Comparison of ENCODE assay signal across 8 mouse cellular contexts in genomic region chr19:24173020-24173419, GRCm38 (mm10). TPM values are rescaled to one million over a fixed set of nuclear protein-coding genes. Genes with fewer than 3 reads are reported as not detected.
DNase-seq lines count a peak whose midpoint lies in the region; ATAC-seq and TF ChIP-seq lines count a peak whose summit lies in the region.

No protein-coding gene starts in this region.

- ATAC-seq in hindbrain, embryonic 12.5 days (ENCODE audit: low FRiP score), result no peak
- no peak for ATAC-seq in midbrain, embryonic 11.5 days (ENCODE audit: low FRiP score)

- peak overlapping the region; percentile 69 for H3K4me2 ChIP-seq in hindbrain, embryonic 12.5 days (replicated peaks)
- peak overlapping the region; percentile 80 for H3K4me2 ChIP-seq in midbrain, embryonic 11.5 days

- TF ChIP-seq CTCF in heart, adult 2 months (IDR thresholded peaks at IDR 0.05), result no peak
- no peak for TF ChIP-seq CTCF in MEL (IDR thresholded peaks at IDR 0.05 in 2 of 3, conservative IDR thresholded peaks at IDR 0.05 in 1 of 3; ENCODE audit: control insufficient read depth in 1 of 3, insufficient read depth in 1 of 3, low read depth in 2 of 3, low read length in 3 of 3, poor library complexity in 1 of 3, severe bottlenecking in 1 of 3)

- no peak for TF ChIP-seq RAD21 in MEL (IDR thresholded peaks at IDR 0.05; ENCODE audit: low read depth, low read length)

- H3K4me1 ChIP-seq in heart, adult 2 months (ENCODE audit: control insufficient read depth, insufficient read depth, low read length), result peaks cover 12% of the 10 kb centered on the region
- peaks cover 0 to 4% of the 10 kb centered on the region in 2 experiments; a peak in 2 of 4 replicates for H3K4me1 ChIP-seq in MEL (ENCODE audit: control insufficient read depth in 1 of 2, insufficient read depth in 2 of 2, low read length in 2 of 2)
- H3K4me1 ChIP-seq in hindbrain, embryonic 12.5 days, result peaks cover 23% of the 10 kb centered on the region
- peaks cover 10% of the 10 kb centered on the region; the same call in 1 of the 2 replicates for H3K4me1 ChIP-seq in midbrain, embryonic 11.5 days (ENCODE audit: control insufficient read depth, insufficient read depth, low read length)

- no peak overlapping the region; the same call in 1 of the 2 replicates for H3K9ac ChIP-seq in heart, adult 2 months (ENCODE audit: low read depth, low read length)
- no peak overlapping the region for H3K9ac ChIP-seq in MEL (ENCODE audit: control insufficient read depth, low read depth, low read length, poor library complexity, severe bottlenecking)
- peak overlapping the region; percentile 83; the same call in 1 of the 2 replicates for H3K9ac ChIP-seq in hindbrain, embryonic 12.5 days
- H3K9ac ChIP-seq in midbrain, embryonic 11.5 days (ENCODE audit: low read length), result peak overlapping the region; percentile 93

- no peak for DNase-seq in heart, adult 2 months
- DNase-seq in heart, postnatal 14 days, result no peak
- no peak for DNase-seq in MEL (ENCODE audit: low read depth, low spot score)
- DNase-seq in midbrain, embryonic 11.5 days (ENCODE audit: low spot score, missing footprints), result peak; percentile 89
- DNase-seq in right cerebral cortex, postnatal 14 days, result no peak
- DNase-seq in gastrocnemius, postnatal 36 days, result no peak
- no peak for DNase-seq in cerebellum, adult 9-10 months

- intact Hi-C loops in heart, adult 2 months (cut with DNase I), result loop anchor here (10.0 kb wide), 1 partner anchor 488 kb away; the partner anchor contains the start of gene Ptar1
- intact Hi-C loops in heart, postnatal 14 days (cut with DNase I), result no loop called here
- intact Hi-C loops in gastrocnemius, postnatal 36 days (cut with DNase I), result no loop called here

- no peaks in the 10 kb centered on the region; the same call in 1 of the 2 replicates for H3K36me3 ChIP-seq in heart, adult 2 months (ENCODE audit: control insufficient read depth, insufficient read depth, low read length)
- no peaks in the 10 kb centered on the region for H3K36me3 ChIP-seq in MEL (ENCODE audit: control insufficient read depth in 1 of 2, insufficient read depth in 2 of 2, low read length in 2 of 2)
- no peaks in the 10 kb centered on the region for H3K36me3 ChIP-seq in hindbrain, embryonic 12.5 days
- H3K36me3 ChIP-seq in midbrain, embryonic 11.5 days (ENCODE audit: control insufficient read depth, insufficient read depth, low read length), result no peaks in the 10 kb centered on the region

- 41% methylated on average over 6 of the region's 6 CpGs for WGBS in heart, adult 2 months
- WGBS in hindbrain, embryonic 12.5 days, result 25% methylated on average over 6 of the region's 6 CpGs
- WGBS in midbrain, embryonic 11.5 days, result 22% methylated on average over 6 of the region's 6 CpGs

- no peak for TF ChIP-seq EP300 in heart, adult 2 months (IDR thresholded peaks at IDR 0.05; ENCODE audit: insufficient read depth, low read depth, low read length)
- no peak for TF ChIP-seq EP300 in MEL (IDR thresholded peaks at IDR 0.05; ENCODE audit: low read depth in 1 of 2, low read length in 2 of 2)

- H3K79me2 ChIP-seq in heart, adult 2 months (replicated peaks; ENCODE audit: control insufficient read depth, insufficient read depth, low read length), result peaks cover 3% of the 10 kb centered on the region
- peaks cover 1% of the 10 kb centered on the region; the same call in 1 of the 2 replicates for H3K79me2 ChIP-seq in MEL (ENCODE audit: control insufficient read depth, insufficient read depth, low read length, poor library complexity)

- H3K27ac ChIP-seq in heart, adult 2 months, result peak overlapping the region; percentile 88
- no peak overlapping the region for H3K27ac ChIP-seq in MEL (ENCODE audit: control insufficient read depth, low read depth, low read length)
- H3K27ac ChIP-seq in hindbrain, embryonic 12.5 days, result no peak overlapping the region
- no peak overlapping the region for H3K27ac ChIP-seq in midbrain, embryonic 11.5 days (ENCODE audit: low read depth, low read length)

- no peaks in the 10 kb centered on the region for H3K27me3 ChIP-seq in heart, adult 2 months (ENCODE audit: control insufficient read depth, insufficient read depth, low read length)
- no peaks in the 10 kb centered on the region; a peak in 1 of 4 replicates for H3K27me3 ChIP-seq in MEL (ENCODE audit: control insufficient read depth in 1 of 2, insufficient read depth in 2 of 2, low read length in 2 of 2)
- 0 out of 2 replicates have a peak, but pooled peaks cover 5% of the 10 kb centered on the region for H3K27me3 ChIP-seq in hindbrain, embryonic 12.5 days
- no peaks in the 10 kb centered on the region for H3K27me3 ChIP-seq in midbrain, embryonic 11.5 days (ENCODE audit: control insufficient read depth, insufficient read depth, low read length)

- H3K9me3 ChIP-seq in MEL (replicated peaks; ENCODE audit: insufficient read depth, low read length), result no peaks in the 10 kb centered on the region
- no peaks in the 10 kb centered on the region for H3K9me3 ChIP-seq in hindbrain, embryonic 12.5 days (replicated peaks)
- no peaks in the 10 kb centered on the region for H3K9me3 ChIP-seq in midbrain, embryonic 11.5 days (ENCODE audit: control insufficient read depth, low read length)

- H3K4me3 ChIP-seq in heart, adult 2 months, result peak overlapping the region; percentile 98; the same call in 1 of the 2 replicates
- peak overlapping the region; percentile 78 to 81; a peak in 3 of 4 replicates for H3K4me3 ChIP-seq in MEL (ENCODE audit: control insufficient read depth in 1 of 2, insufficient read depth in 1 of 2, low read depth in 2 of 2, low read length in 2 of 2)
- H3K4me3 ChIP-seq in hindbrain, embryonic 12.5 days, result peak overlapping the region; percentile 80
- peak overlapping the region; percentile 79 for H3K4me3 ChIP-seq in midbrain, embryonic 11.5 days (ENCODE audit: low read depth, low read length)

- TF ChIP-seq POLR2A in heart, adult 2 months (IDR thresholded peaks at IDR 0.05; ENCODE audit: insufficient read depth, low read depth, low read length), result no peak
- TF ChIP-seq POLR2A in MEL (IDR thresholded peaks at IDR 0.05; ENCODE audit: control insufficient read depth in 1 of 2, insufficient read depth in 1 of 2, low read depth in 1 of 2, low read length in 2 of 2, poor library complexity in 1 of 2), result no peak

TF ChIP-seq in MEL, 35 proteins besides CTCF, POLR2A, EP300 and RAD21:
- TF ChIP-seq JUND (IDR thresholded peaks at IDR 0.05; ENCODE audit: low read depth, low read length), result no peak
- no peak for TF ChIP-seq KAT2A (conservative IDR thresholded peaks at IDR 0.05; ENCODE audit: low read depth, low read length)
- TF ChIP-seq ZNF384 (IDR thresholded peaks at IDR 0.05; ENCODE audit: low read depth, low read length), result no peak
- TF ChIP-seq MAZ (IDR thresholded peaks at IDR 0.05; ENCODE audit: low read depth, low read length), result no peak
- no peak for TF ChIP-seq E2F4 (IDR thresholded peaks at IDR 0.05; ENCODE audit: borderline replicate concordance, low read depth, low read length)
- TF ChIP-seq CHD1 (IDR thresholded peaks at IDR 0.05; ENCODE audit: low read depth, low read length), result no peak
- TF ChIP-seq GATA1 (IDR thresholded peaks at IDR 0.05; ENCODE audit: low read depth, low read length), result no peak
- TF ChIP-seq NELFE (IDR thresholded peaks at IDR 0.05; ENCODE audit: low read depth, low read length), result no peak
- TF ChIP-seq GABPA (IDR thresholded peaks at IDR 0.05; ENCODE audit: low read depth, low read length), result no peak
- TF ChIP-seq MAFK (IDR thresholded peaks at IDR 0.05; ENCODE audit: borderline replicate concordance, low read depth, low read length), result no peak
- no peak for TF ChIP-seq ZC3H11A (IDR thresholded peaks at IDR 0.05; ENCODE audit: low read depth, low read length)
- TF ChIP-seq MYC (IDR thresholded peaks at IDR 0.05; ENCODE audit: low read depth, low read length), result no peak
- TF ChIP-seq TBP (IDR thresholded peaks at IDR 0.05; ENCODE audit: low read depth, low read length), result no peak
- no peak for TF ChIP-seq MAX (IDR thresholded peaks at IDR 0.05; ENCODE audit: low read length)
- TF ChIP-seq SIN3A (IDR thresholded peaks at IDR 0.05; ENCODE audit: low read length), result no peak
- no peak for TF ChIP-seq POLR2AphosphoS2 (IDR thresholded peaks at IDR 0.05; ENCODE audit: low read length)
- TF ChIP-seq BHLHE40 (IDR thresholded peaks at IDR 0.05; ENCODE audit: borderline replicate concordance, low read depth, low read length), result no peak
- TF ChIP-seq TAL1 (IDR thresholded peaks at IDR 0.05; ENCODE audit: low read length), result no peak
- no peak for TF ChIP-seq MYB (IDR thresholded peaks at IDR 0.05; ENCODE audit: low read depth, low read length)
TF ChIP-seq in MEL: peak in this region for 0.

RNA-seq across cellular contexts. Expression of gene Tjp2, which starts 51.8 kb away (rescaled TPM):
- total RNA-seq in heart, adult 2 months (2021), result 10 to 100 TPM; 16.1 to 19.2 TPM
- 7.9 and 10.2 TPM in 2 replicates for polyA plus RNA-seq in heart, adult 2 months (2012; rRNA removed)
- total RNA-seq in heart, postnatal 14 days (2021), result 10 to 100 TPM; 20.3 to 23.1 TPM
- total RNA-seq in MEL (2012; rRNA removed), result 3.0 and 3.6 TPM in 2 replicates
- 1 to 10 TPM in 1 of 2 experiments, not detected in 1; 8.3 TPM for polyA plus RNA-seq in MEL (2012; ENCODE audit: insufficient read depth in 1 of 2, insufficient read length in 2 of 2, low read depth in 1 of 2, low replicate concordance in 2 of 2, missing spikeins in 1 of 2)
- polyA plus RNA-seq in hindbrain, embryonic 12.5 days (2016; fragmentation: Nextera tagmentation; extraction: Ambion mirVana), result 26.7 and 28.7 TPM in 2 replicates
- polyA plus RNA-seq in midbrain, embryonic 11.5 days (2014; fragmentation: Nextera tagmentation; extraction: Ambion mirVana), result 22.3 and 23.0 TPM in 2 replicates
- total RNA-seq in gastrocnemius, postnatal 36 days (2021), result 1 to 10 TPM; 3.5 to 3.7 TPM

Comparison
In these comparisons a context has a peak if more than half of its experiments do, and no peak if none do; other contexts are left out.
1. H3K9ac ChIP-seq: peak in hindbrain, embryonic 12.5 days (single experiment) and midbrain, embryonic 11.5 days (single experiment); none in heart, adult 2 months (single experiment) and MEL (single experiment).
2. Peak in every context shown above with its lines, with median percentiles within 50 percentile points of each other: H3K4me3 ChIP-seq.